Mouse (Mus musculus) naive thymus-derived CD4-positive, alpha-beta T cell, adult 2 months (primary cell): ENCODE data around the gene Kank1.
"Not testable (repeated sequence)": the region's sequence is repeated elsewhere in the genome, so short reads cannot be mapped to it uniquely, and the experiment has no call there.

Source experiments
- DNase-seq: peaks from one replicate; pipeline ENCODE4 v3.0.0-alpha.2; 2011; ENCODE audit warnings: low read depth

Gene Kank1

DNA sequence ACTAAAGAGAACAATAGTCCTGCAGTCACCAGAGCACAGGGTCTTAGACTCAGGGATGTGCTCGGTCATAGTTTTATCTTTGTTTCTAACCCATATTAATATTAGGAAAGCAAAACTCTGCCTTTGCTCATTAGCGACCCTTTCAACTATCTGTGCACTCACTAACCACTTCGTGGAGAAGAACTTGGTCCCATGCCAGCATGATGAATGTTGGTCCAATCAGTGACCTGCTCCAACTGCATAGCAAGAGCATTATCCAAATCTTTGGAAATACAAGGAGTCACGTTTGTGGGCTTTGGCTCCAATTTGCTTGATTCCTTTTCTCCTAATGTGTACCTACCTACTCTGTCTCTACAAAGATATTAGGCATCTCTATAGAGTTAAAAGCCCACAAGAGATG, 204.0 kb downstream of the Kank1 start:
- no peak for DNase-seq

DNA sequence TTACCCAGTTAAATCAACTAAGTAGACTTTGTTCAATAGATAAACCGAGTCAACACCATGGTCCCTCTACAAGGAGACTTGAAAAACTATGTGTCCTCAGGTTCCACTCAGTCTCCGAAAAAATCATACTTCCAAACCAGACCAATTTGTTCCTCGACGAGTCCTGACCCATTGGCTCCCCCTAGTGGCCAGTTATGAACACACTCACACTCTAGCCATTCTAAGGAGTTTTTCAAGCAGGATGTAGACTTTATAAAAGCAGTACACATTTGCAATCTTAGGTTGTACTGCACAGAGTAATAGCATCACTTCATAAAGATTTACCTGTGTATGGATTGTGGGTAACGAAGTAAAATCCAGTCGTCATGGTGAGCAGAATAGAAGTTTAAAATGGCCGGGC, 208.3 kb downstream of the Kank1 start:
- peak; percentile 67 for DNase-seq

DNA sequence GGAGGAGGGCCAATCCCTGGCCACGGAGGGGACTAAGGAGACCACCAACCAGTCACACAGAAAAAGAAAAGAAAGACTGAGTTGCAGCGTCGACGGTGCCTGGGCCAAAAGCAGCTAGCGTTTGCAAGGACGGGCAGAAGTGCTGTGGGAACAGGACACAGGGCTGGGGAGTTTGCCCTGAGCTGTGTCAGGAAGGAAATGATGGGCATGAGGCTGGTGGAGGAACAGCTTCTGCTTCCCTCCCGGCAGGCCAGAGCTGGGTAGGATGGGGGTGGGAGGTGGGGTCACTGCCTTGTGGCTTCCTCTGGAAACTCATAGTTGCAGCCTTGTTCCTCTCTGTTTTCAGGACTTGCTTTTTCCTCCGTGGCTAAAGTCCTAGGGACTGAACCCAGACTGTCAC, 209.1 kb downstream of the Kank1 start:
- no peak for DNase-seq

DNA sequence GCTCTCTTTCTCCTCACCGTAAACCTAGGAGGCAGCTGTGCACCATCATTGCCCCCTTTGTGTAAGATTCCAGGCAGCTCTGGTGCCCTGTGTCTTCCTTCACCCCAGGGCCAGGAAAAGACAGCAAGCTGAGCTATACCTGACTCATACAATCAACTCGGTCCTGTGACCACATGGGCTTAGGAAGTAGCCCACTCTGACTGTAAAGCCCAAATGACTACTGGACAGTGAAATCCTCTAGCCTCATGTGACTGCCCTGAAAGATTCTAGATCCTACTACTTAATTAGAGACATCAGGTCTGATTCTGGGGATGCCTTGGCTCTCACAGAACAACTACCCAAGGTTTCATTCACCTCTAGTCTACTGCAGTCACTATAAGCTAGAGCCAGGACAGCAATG, 209.9 kb downstream of the Kank1 start:
- no peak for DNase-seq

DNA sequence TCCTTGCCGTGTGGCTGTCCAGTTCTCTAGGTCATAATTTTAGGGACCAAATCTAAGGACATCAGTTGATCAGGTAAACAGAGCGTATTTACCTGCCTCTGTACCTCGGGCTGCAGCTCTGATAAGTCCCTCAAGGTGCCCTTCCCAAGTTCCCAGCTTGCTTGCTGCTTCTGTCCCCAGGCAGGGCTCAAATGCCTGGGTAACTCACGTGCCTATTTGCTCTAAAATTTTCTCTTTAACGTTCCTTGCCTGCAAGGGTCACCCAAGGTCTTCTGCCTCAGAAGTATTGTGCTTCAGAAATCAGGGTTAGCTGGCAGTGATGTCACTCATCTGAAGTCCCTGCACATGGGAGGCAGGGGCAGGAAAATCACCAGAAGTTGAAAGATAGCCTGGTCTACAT, 210.6 kb downstream of the Kank1 start:
- no peak for DNase-seq

DNA sequence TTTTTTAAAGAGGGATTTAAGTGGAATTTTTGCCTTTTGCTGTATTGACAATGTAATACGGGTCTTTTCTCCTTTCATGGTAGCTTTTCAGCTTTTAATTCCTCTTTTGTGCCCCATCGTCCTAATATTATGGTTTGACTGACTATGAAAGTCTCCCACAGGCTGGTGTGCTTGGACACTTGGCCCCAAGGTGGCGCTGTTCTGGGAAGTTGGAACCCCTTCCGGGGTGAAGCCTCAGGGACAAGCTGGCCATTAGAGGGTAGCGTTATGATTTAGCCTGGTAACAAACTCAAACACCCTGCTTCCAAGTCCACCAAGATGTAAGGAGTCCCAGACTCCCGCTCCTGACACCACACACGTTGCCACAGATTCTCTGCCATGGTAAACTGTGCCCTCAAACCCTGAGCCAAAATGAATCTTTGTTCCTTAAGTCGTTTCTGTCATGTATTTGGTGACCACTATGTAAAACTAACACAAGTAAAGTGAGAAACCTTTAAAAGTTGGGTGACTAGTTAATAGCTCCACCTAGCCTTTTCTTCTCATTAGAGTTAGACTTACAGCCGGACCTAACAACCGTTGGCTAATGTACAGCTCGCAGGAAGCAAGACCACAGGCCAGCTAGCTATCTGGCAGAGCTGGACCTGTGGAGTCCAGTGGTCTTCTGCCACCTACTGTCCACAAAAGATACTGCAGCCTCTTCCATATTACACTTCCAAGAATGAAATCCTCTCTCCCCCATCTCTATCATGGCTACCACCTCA, 214.3 kb downstream of the Kank1 start:
- DNase-seq: peak; percentile 7

DNA sequence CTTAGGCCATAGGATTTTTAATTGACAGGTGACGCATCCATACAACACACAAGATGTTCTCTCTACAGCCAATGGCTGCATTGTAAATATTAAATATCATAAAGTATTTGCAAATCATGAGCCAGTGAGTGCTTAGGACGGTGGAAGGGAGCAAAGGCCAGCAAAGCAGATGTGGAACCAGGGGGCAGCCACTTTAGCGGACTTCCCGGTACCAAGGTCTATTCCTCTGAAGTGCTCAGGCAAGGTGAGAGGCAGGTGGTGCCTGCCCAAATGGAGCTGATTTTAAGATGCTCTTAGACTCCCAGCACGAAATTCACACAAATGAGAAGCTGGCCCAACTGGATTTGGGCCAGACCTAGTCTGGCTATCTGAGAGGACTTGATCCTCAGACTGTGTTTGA, 216.4 kb downstream of the Kank1 start:
- no peak for DNase-seq

DNA sequence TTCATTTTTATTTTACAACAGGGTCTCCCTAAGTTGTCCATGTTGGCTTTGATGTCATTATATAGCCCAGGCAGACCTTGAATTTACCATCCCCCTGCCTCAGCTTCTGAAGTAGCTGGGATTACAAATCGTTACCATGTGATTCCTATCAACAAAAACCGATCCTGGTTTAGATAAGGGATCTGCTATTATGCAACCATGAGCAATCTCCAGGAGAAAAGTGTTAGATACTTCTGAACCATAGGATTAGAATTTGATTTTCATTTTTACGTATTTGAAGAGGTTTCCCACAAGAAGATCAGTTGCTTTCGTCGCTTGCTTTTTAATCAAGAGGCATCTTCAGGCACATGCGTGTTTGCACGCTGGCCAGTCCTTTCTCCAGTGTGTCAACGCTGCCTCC, 224.0 kb downstream of the Kank1 start:
- no peak for DNase-seq

DNA sequence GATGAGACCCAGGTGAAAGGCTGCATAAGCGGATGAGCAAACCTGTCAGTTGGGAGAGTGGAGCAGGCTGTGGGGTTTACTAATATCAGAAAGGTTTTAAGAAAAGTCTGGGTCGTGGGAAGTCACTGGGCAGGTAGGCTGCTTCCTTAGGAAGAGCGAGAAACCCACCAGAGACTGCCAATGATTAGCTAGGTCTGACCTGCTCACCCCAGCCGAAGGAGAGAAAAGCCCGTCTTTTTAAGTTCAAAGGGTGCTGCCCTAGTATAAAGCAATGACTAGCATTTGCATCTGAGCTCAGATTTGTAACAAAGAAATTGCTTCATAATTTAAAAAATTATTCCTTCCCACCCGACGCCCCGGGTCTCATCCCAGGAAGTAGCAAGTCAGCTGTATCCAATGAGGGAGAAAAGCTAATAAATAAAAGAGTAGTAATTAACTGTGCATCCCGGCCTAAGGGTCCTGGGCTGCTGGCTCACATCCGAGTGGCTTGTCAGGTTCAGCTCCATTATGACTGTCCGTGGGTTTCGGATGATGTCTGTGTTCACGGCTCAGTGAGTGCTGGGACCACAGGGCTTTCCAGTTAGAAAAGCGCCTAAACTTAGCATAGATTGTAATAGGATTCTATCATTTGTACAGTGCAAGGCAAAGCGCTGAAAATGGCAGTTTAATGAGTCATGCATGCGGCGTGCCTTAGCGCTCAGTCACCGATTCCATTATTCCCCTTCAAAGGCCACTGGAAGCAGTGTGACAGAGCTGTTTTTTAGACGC, 225.0 kb downstream of the Kank1 start:
- no peak for DNase-seq

DNA sequence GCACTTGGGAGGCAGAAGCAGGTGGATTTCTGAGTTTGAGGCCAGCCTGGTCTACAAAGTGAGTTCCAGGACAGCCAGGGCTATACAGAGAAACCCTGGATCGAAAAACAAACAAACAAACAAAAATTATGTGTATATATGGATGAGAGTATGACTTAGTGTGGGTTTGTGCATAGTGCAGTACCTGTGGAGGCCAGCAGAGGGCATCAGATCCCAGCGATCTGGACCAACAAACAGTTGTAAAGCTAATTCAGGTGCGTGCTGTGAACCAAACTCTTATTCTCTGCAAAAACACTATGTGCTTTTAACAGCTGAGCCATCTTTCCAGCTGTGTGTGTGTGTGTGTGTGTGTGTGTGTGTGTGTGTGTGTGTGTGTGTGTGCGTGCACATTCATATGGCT, 239.0 kb downstream of the Kank1 start:
- DNase-seq: not testable (repeated sequence)

DNA sequence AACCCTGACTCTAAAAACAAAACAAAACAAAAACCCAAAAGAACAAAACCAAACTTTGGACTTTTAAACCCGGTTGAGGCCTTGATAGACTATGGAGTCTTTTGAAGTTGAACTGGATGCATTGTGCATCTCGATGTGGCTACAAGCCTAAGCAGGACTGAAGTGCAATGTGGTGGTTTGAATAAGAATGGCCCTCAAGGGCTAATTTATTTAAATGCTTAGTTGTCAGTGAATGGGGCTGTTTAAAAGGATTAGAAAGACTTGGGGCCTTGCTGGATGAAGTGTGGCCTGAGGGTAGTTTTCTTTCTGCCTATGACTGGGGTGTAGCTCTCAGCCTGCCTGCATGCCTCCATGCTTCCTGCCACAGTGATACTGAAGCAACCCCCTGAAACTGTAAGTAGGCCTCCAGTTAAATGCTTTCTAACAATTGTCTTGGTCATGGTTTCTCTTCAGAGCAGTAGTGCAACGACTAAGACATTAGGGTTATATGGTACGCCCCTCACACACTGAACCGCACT, 242.4 kb downstream of the Kank1 start:
- DNase-seq: no peak

DNA sequence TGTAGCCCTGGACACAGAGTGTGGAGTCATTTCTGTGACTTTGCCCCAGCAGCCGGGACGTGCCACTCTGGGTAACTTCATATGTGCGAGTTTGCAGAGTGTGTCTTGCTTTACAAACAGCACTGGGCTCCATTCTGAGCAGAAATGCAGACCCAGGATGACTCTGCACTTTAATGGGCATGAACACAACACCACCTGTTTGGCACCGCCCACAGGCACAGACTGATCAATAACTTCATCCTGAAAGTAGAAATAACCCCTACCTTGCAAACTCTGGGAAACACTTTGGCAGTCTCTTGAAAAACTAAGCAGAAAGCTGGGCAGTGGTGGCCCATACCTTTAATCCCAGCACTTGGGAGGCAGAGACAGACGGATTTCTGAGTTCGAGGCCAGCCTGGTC, 244.0 kb downstream of the Kank1 start:
- DNase-seq: no peak
